Comparison of ENCODE assay signal across 21 mouse cellular contexts in genomic region chr17:54201710-54202109, GRCm38 (mm10).
DNase-seq lines count a peak whose midpoint lies in the region; ATAC-seq and TF ChIP-seq lines count a peak whose summit lies in the region.
"Had no signal": no experiment of that assay in that cellular context is flagged by ENCODE, and none has a peak within 500 bp of the region (broad histone marks: within the 10 kb centered on the region; RNA-seq: fewer than 3 reads in every experiment).

No protein-coding gene starts in this region.

- no peaks in the 10 kb centered on the region for H3K9me3 ChIP-seq in hindbrain, embryonic 10.5 days
- no peaks in the 10 kb centered on the region for H3K9me3 ChIP-seq in hindbrain, postnatal 0 days (ENCODE audit: low read length)
- H3K9me3 ChIP-seq: heart, embryonic 10.5 days; limb, embryonic 10.5 days; stomach, embryonic 15.5 days had no signal

- ATAC-seq in hindbrain, postnatal 0 days: peak; percentile 74; the same call in 1 of the 2 replicates
- ATAC-seq: liver, postnatal 0 days had no signal

- H3K4me1 ChIP-seq in hindbrain, embryonic 10.5 days (replicated peaks): no peaks in the 10 kb centered on the region
- H3K4me1 ChIP-seq in hindbrain, postnatal 0 days (ENCODE audit: insufficient read depth, low read length): no peaks in the 10 kb centered on the region
- H3K4me1 ChIP-seq: heart, embryonic 10.5 days; limb, embryonic 10.5 days; stomach, embryonic 15.5 days had no signal

- no peak overlapping the region for H3K27ac ChIP-seq in hindbrain, embryonic 10.5 days
- no peak overlapping the region for H3K27ac ChIP-seq in hindbrain, postnatal 0 days
- H3K27ac ChIP-seq: heart, embryonic 10.5 days; limb, embryonic 10.5 days; stomach, embryonic 15.5 days had no signal

- no peak overlapping the region for H3K9ac ChIP-seq in hindbrain, postnatal 0 days (replicated peaks; ENCODE audit: low read length)
- H3K9ac ChIP-seq: liver, postnatal 0 days; stomach, embryonic 15.5 days had no signal

- WGBS in hindbrain, embryonic 10.5 days: 63% methylated on average over 3 of the region's 3 CpGs
- WGBS in hindbrain, postnatal 0 days: 31% methylated on average over 3 of the region's 3 CpGs

- no peaks in the 10 kb centered on the region for H3K27me3 ChIP-seq in hindbrain, embryonic 10.5 days (ENCODE audit: insufficient read depth, poor library complexity, severe bottlenecking)
- H3K27me3 ChIP-seq in hindbrain, postnatal 0 days (ENCODE audit: insufficient read depth, low read length): no peaks in the 10 kb centered on the region
- H3K27me3 ChIP-seq: stomach, embryonic 15.5 days had no signal

- intact Hi-C loops in left cerebral cortex, postnatal 4 days (cut with DNase I): no loop called here

- no peak overlapping the region for H3K4me2 ChIP-seq in hindbrain, postnatal 0 days (ENCODE audit: low read depth, low read length)
- H3K4me2 ChIP-seq: stomach, embryonic 15.5 days had no signal

- peak; percentile 41 for DNase-seq in left cerebral cortex, postnatal 4 days
- DNase-seq in left cerebral cortex, adult 8-10 months (ENCODE audit: low spot score in 2 of 2): no peak
- peak; percentile 4 for DNase-seq in brain, adult 2 months (ENCODE audit: low read depth, low spot score)
- peak; percentile 3 for DNase-seq in hindbrain, embryonic 10.5 days (ENCODE audit: low spot score)
- peak; percentile 61 for DNase-seq in hindbrain, postnatal 0 days (ENCODE audit: low spot score)
- no peak for DNase-seq in right cerebral cortex, adult 18-20 months
- no peak for DNase-seq in layer of hippocampus, adult 9-10 months (ENCODE audit: low spot score)
- DNase-seq in adrenal gland, adult 2 months: no peak
- DNase-seq: cerebellum, postnatal 25 days; embryo, embryonic 11 days; gastrocnemius, postnatal 36 days; kidney, adult 2 months; kidney, postnatal 10 days; liver, postnatal 0 days; lung, postnatal 36 days; right cerebral cortex, postnatal 25 days; thymus, adult 18-20 months; thymus, postnatal 4 days had no signal

- TF ChIP-seq CTCF in hindbrain, postnatal 0 days (IDR thresholded peaks at IDR 0.05; ENCODE audit: low read depth): no peak

- no peak overlapping the region for H3K4me3 ChIP-seq in hindbrain, embryonic 10.5 days
- no peak overlapping the region for H3K4me3 ChIP-seq in hindbrain, postnatal 0 days (ENCODE audit: low read length)
- H3K4me3 ChIP-seq: heart, embryonic 10.5 days; limb, embryonic 10.5 days; stomach, embryonic 15.5 days had no signal

- no peaks in the 10 kb centered on the region for H3K36me3 ChIP-seq in hindbrain, embryonic 10.5 days
- H3K36me3 ChIP-seq in hindbrain, postnatal 0 days (ENCODE audit: insufficient read depth, low read length): no peaks in the 10 kb centered on the region
- H3K36me3 ChIP-seq: heart, embryonic 10.5 days; limb, embryonic 10.5 days; stomach, embryonic 15.5 days had no signal

Comparison
In these comparisons a context has a peak if more than half of its experiments do, and no peak if none do; other contexts are left out.
1. DNase-seq: peak in left cerebral cortex, postnatal 4 days (single experiment), brain, adult 2 months (single experiment), hindbrain, embryonic 10.5 days (single experiment) and hindbrain, postnatal 0 days (single experiment); none in left cerebral cortex, adult 8-10 months (0 of 2), right cerebral cortex, adult 18-20 months (single experiment), layer of hippocampus, adult 9-10 months (single experiment) and adrenal gland, adult 2 months (single experiment).